ENCODE assay signal across 9 mouse cellular contexts in the genomic region with DNA sequence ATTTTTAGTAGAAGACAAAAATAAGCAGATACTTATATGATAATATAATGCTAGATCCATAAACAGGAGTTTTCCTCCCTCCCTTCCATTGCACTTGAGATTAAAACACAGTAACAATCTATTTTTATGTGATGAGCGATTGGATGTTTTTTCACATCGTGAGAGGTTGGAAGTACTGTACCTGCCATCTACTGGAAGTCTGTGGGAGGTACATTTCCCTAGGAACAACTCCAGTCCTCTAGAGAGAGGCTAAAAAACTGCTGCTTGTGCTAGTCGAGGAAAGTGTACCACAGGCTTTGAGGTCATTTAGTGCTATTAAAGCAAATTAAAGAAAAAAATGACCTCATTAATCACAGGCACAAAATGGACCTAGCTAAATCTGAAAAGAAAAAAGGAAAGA. TPM values are rescaled to one million over a fixed set of nuclear protein-coding genes. Genes with fewer than 3 reads are reported as not detected.
DNase-seq lines count a peak whose midpoint lies in the region; ATAC-seq and TF ChIP-seq lines count a peak whose summit lies in the region.
"Had no signal": no experiment of that assay in that cellular context is flagged by ENCODE, and none has a peak within 500 bp of the region (broad histone marks: within the 10 kb centered on the region; RNA-seq: fewer than 3 reads in every experiment).

No protein-coding gene starts in this region.

- no peak overlapping the region for H3K4me2 ChIP-seq in intestine, postnatal 0 days (replicated peaks; ENCODE audit: low read depth)
- no peak overlapping the region for H3K4me2 ChIP-seq in intestine, embryonic 16.5 days (ENCODE audit: low read depth, low read length)
- H3K4me2 ChIP-seq in forebrain, embryonic 15.5 days (replicated peaks), result no peak overlapping the region
- H3K4me2 ChIP-seq in stomach, postnatal 0 days (replicated peaks; ENCODE audit: low read depth), result no peak overlapping the region

- H3K4me1 ChIP-seq in intestine, postnatal 0 days (replicated peaks; ENCODE audit: control insufficient read depth, insufficient read depth, low read length), result no peaks in the 10 kb centered on the region
- H3K4me1 ChIP-seq in intestine, embryonic 16.5 days (ENCODE audit: control insufficient read depth, insufficient read depth, low read length), result no peaks in the 10 kb centered on the region
- H3K4me1 ChIP-seq in forebrain, embryonic 15.5 days, result no peaks in the 10 kb centered on the region
- no peaks in the 10 kb centered on the region for H3K4me1 ChIP-seq in stomach, postnatal 0 days (replicated peaks; ENCODE audit: control insufficient read depth, insufficient read depth)

- peak; percentile 69 for TF ChIP-seq CTCF in intestine, postnatal 0 days (IDR thresholded peaks at IDR 0.05; ENCODE audit: low read depth)
- TF ChIP-seq CTCF in stomach, postnatal 0 days (IDR thresholded peaks at IDR 0.05; ENCODE audit: low read depth), result peak; percentile 78

- no peak overlapping the region for H3K9ac ChIP-seq in intestine, postnatal 0 days (ENCODE audit: low read depth, low read length)
- no peak overlapping the region for H3K9ac ChIP-seq in intestine, embryonic 16.5 days (ENCODE audit: low read depth, low read length)
- H3K9ac ChIP-seq in forebrain, embryonic 15.5 days (replicated peaks), result no peak overlapping the region
- H3K9ac ChIP-seq in stomach, postnatal 0 days (ENCODE audit: low read length), result no peak overlapping the region

- H3K27ac ChIP-seq in intestine, postnatal 0 days (ENCODE audit: low read depth, low read length), result no peak overlapping the region
- H3K27ac ChIP-seq in intestine, embryonic 16.5 days (ENCODE audit: low read length), result no peak overlapping the region
- H3K27ac ChIP-seq in forebrain, embryonic 15.5 days (replicated peaks), result no peak overlapping the region
- H3K27ac ChIP-seq in stomach, postnatal 0 days (replicated peaks), result no peak overlapping the region

- no peaks in the 10 kb centered on the region for H3K9me3 ChIP-seq in intestine, postnatal 0 days (ENCODE audit: control insufficient read depth)
- H3K9me3 ChIP-seq in intestine, embryonic 16.5 days (ENCODE audit: control insufficient read depth, low read length), result no peaks in the 10 kb centered on the region
- no peaks in the 10 kb centered on the region for H3K9me3 ChIP-seq in forebrain, embryonic 15.5 days
- H3K9me3 ChIP-seq in stomach, postnatal 0 days (ENCODE audit: control insufficient read depth, low read length), result no peaks in the 10 kb centered on the region

- 15% methylated on average over 3 of the region's 3 CpGs for WGBS in intestine, postnatal 0 days
- 15% methylated on average over 3 of the region's 3 CpGs for WGBS in intestine, embryonic 16.5 days
- 8% methylated on average over 3 of the region's 3 CpGs for WGBS in forebrain, embryonic 15.5 days
- WGBS in stomach, postnatal 0 days, result 7% methylated on average over 3 of the region's 3 CpGs

- no peak overlapping the region for H3K4me3 ChIP-seq in intestine, postnatal 0 days (ENCODE audit: low read depth, low read length)
- no peak overlapping the region for H3K4me3 ChIP-seq in intestine, embryonic 16.5 days (ENCODE audit: low read length)
- no peak overlapping the region for H3K4me3 ChIP-seq in forebrain, embryonic 15.5 days
- H3K4me3 ChIP-seq in stomach, postnatal 0 days (ENCODE audit: low read depth, low read length), result no peak overlapping the region

- no peaks in the 10 kb centered on the region for H3K27me3 ChIP-seq in intestine, postnatal 0 days (replicated peaks; ENCODE audit: control insufficient read depth, insufficient read depth, low read length)
- H3K27me3 ChIP-seq in intestine, embryonic 16.5 days (replicated peaks; ENCODE audit: control insufficient read depth, insufficient read depth, low read length), result no peaks in the 10 kb centered on the region
- no peaks in the 10 kb centered on the region for H3K27me3 ChIP-seq in forebrain, embryonic 15.5 days
- H3K27me3 ChIP-seq in stomach, postnatal 0 days (ENCODE audit: control insufficient read depth, insufficient read depth, low read length), result no peaks in the 10 kb centered on the region

- ATAC-seq in intestine, postnatal 0 days, result no peak
- no peak for ATAC-seq in intestine, embryonic 16.5 days
- ATAC-seq in forebrain, embryonic 15.5 days (replicated peaks), result peak; percentile 91
- ATAC-seq in stomach, postnatal 0 days (ENCODE audit: low FRiP score, low TSS enrichment), result 0 out of 2 replicates have a peak, but pooled peaks have one; percentile 47

- DNase-seq in adrenal gland, postnatal 10 days, result peak; percentile 26
- DNase-seq in left cerebral cortex, postnatal 10 days (ENCODE audit: extremely low spot score in 1 of 2, low spot score in 2 of 2), result peak; percentile 15 to 69
- DNase-seq in stomach, postnatal 0 days (ENCODE audit: low spot score), result no peak
- DNase-seq in natural killer cell, adult 2 months (ENCODE audit: low spot score in 2 of 2), result no peak
- DNase-seq in gastrocnemius, postnatal 4 days (ENCODE audit: low spot score in 2 of 2), result no peak

- no peak for TF ChIP-seq EP300 in stomach, postnatal 0 days (optimal IDR thresholded peaks at IDR 0.05)

- intact Hi-C loops in left cerebral cortex, postnatal 10 days (cut with DNase I), result loop anchor here (5.0 kb wide), 1 partner anchor 245 kb away; no protein-coding TSS in a partner anchor

- no peaks in the 10 kb centered on the region for H3K36me3 ChIP-seq in intestine, postnatal 0 days (ENCODE audit: control insufficient read depth, insufficient read depth)
- no peaks in the 10 kb centered on the region for H3K36me3 ChIP-seq in intestine, embryonic 16.5 days (ENCODE audit: control insufficient read depth, insufficient read depth, low read length)
- H3K36me3 ChIP-seq in forebrain, embryonic 15.5 days, result no peaks in the 10 kb centered on the region
- no peaks in the 10 kb centered on the region for H3K36me3 ChIP-seq in stomach, postnatal 0 days (ENCODE audit: control insufficient read depth, insufficient read depth, low read length)

RNA-seq across cellular contexts. Expression of gene Prkd1, which starts 48.6 kb away (rescaled TPM):
- 1.5 and 2.3 TPM in 2 replicates for polyA plus RNA-seq in intestine, postnatal 0 days (2015; fragmentation: Nextera tagmentation; extraction: Ambion mirVana)
- polyA plus RNA-seq in intestine, embryonic 16.5 days (2015; fragmentation: Nextera tagmentation; extraction: Ambion mirVana), result 1.7 and 2.7 TPM in 2 replicates
- total RNA-seq in adrenal gland, postnatal 10 days (2021), result 10 to 100 TPM; 10.0 to 13.1 TPM
- 6.6 and 7.4 TPM in 2 replicates for polyA plus RNA-seq in forebrain, embryonic 15.5 days (2015; fragmentation: Nextera tagmentation; extraction: Ambion mirVana)
- 1 to 10 TPM; 7.6 to 9.0 TPM for total RNA-seq in left cerebral cortex, postnatal 10 days (2021)
- polyA plus RNA-seq in stomach, postnatal 0 days (2015; fragmentation: Nextera tagmentation; extraction: Ambion mirVana), result 2.4 and 2.5 TPM in 2 replicates
- 10 to 100 TPM; 10.4 to 10.9 TPM for total RNA-seq in gastrocnemius, postnatal 4 days (2021)
- total RNA-seq: hematopoietic stem cell, adult 5-6 weeks had no signal

Comparison
In these comparisons a context has a peak if more than half of its experiments do, and no peak if none do; other contexts are left out.
1. ATAC-seq: peak in forebrain, embryonic 15.5 days (single experiment) and stomach, postnatal 0 days (single experiment); none in intestine, postnatal 0 days (single experiment) and intestine, embryonic 16.5 days (single experiment).
2. DNase-seq: peak in adrenal gland, postnatal 10 days (single experiment) and left cerebral cortex, postnatal 10 days (2 of 2); none in stomach, postnatal 0 days (single experiment), natural killer cell, adult 2 months (0 of 2) and gastrocnemius, postnatal 4 days (0 of 2).